Mouse (Mus musculus) intestine, postnatal 0 days (tissue): ENCODE results near the gene Trmt44. TPM values are rescaled to one million over a fixed set of nuclear protein-coding genes. Genes with fewer than 3 reads are reported as not detected.
"Not testable (repeated sequence)": the region's sequence is repeated elsewhere in the genome, so short reads cannot be mapped to it uniquely, and the experiment has no call there.

Experiments
- ATAC-seq: fragments of 200-750 bp; cut with Nextera tagmentation; 2 replicates; pipeline ENCODE4 v1.8.0; 2017; ENCODE audit warnings: mild to moderate bottlenecking, moderate TSS enrichment, moderate library complexity
- H3K27ac ChIP-seq: fragments of 300-500 bp; sonication (generic); 2 replicates; pipeline ENCODE4 v1.5.1; 2014; ENCODE audit warnings: mild to moderate bottlenecking, low read depth, low read length, moderate library complexity
- H3K27me3 ChIP-seq: fragments of 300-500 bp; sonication (generic); replicated peaks from 2 replicates; pipeline ENCODE4 v1.6.1; 2014; ENCODE audit warnings: low read length, mixed read lengths; ENCODE audit not compliant: control insufficient read depth, insufficient read depth
- H3K36me3 ChIP-seq: fragments of 300-500 bp; sonication (generic); 2 replicates; pipeline ENCODE4 v1.6.1; 2014; ENCODE audit warnings: mild to moderate bottlenecking, moderate library complexity; ENCODE audit not compliant: control insufficient read depth, insufficient read depth
- H3K4me1 ChIP-seq: fragments of 300-500 bp; sonication (generic); replicated peaks from 2 replicates; pipeline ENCODE4 v1.6.1; 2014; ENCODE audit warnings: antibody characterized with exemption, low read length, mixed read lengths; ENCODE audit not compliant: control insufficient read depth, insufficient read depth
- H3K4me2 ChIP-seq: fragments of 300-500 bp; sonication (generic); replicated peaks from 2 replicates; pipeline ENCODE4 v1.6.1; 2014; ENCODE audit warnings: low read depth, mild to moderate bottlenecking, moderate library complexity
- H3K4me3 ChIP-seq: fragments of 300-500 bp; sonication (generic); 2 replicates; pipeline ENCODE4 v1.5.1; 2014; ENCODE audit warnings: low read depth, low read length
- H3K9ac ChIP-seq: fragments of 300-500 bp; sonication (generic); 2 replicates; pipeline ENCODE4 v1.6.1; 2014; ENCODE audit warnings: mild to moderate bottlenecking, low read depth, low read length
- H3K9me3 ChIP-seq: fragments of 300-500 bp; sonication (generic); 2 replicates; pipeline ENCODE4 v1.6.1; 2016; ENCODE audit warnings: mixed run types; ENCODE audit not compliant: control insufficient read depth
- CTCF ChIP-seq: sonication (generic); IDR thresholded peaks from 2 replicates; pipeline ENCODE4 v1.5.1; 2016; ENCODE audit warnings: low read depth, mild to moderate bottlenecking, control low read depth, antibody characterized with exemption, moderate library complexity
- WGBS: fragments of 180-500 bp; shearing (Covaris S2); extraction: QIAGEN DNeasy Blood & Tissue Kit; methylation state at CpG from one replicate; pipeline ENCODE4 v1.1.7; 2014; 5-methylcytosine and 5-hydroxymethylcytosine counted together
- polyA plus RNA-seq: library from polyadenylated mRNA; unstranded; fragments of >200 nt; fragmentation: Nextera tagmentation; extraction: Ambion mirVana; gene quantifications from 2 replicates; pipeline ENCODE4 v1.2.1, GENCODE M21; 2015

Trmt44 gene
- polyA plus RNA-seq, 1 experiment from 2014 or later = 3.6 TPM

DNA sequence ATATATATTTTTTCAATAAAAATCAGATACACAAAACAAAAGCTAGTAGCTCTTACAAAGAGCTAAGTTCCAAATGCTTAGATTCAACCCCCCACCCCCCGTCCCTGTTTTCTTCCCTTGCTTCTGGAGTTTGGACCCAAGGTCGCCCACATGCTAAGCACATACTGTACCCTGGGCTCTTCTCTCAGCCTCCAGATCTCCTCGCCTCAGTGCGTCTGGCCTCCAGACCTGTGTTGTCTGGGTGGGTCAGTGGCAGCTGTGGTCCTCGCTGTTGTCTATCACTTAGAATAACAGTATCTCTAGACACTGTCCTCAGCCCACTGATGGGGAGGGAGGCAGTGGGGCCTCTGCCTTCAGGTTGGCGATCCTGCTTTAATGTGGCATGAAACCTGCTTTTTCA lies 18.4 kb upstream of the Trmt44 start:
- no peak for ATAC-seq

DNA sequence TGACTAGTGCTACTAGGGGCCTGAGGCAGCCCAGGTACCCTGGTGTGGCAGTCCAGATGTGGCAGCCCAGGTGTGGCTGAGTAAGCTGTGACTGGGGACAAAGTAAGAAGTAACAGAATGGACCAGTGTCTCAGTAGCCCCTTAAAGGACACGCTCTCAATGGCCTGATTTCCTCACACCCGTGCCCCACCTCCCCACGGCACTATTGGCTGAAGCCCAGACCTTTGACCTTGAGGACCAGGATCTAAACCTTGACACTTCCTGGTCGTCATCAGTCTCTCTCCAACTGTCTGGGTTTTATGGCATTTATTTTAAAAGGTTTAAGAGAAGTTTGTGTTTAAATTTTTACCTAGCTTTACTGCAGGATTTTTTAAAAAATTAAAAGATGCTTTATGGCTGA lies 18.0 kb upstream of the Trmt44 start:
- no peaks in the 10 kb centered on the region for H3K27me3 ChIP-seq
- no peak for ATAC-seq
- no peaks in the 10 kb centered on the region for H3K4me1 ChIP-seq
- no peak overlapping the region for H3K4me3 ChIP-seq
- no peak for TF ChIP-seq CTCF
- H3K27ac ChIP-seq = 0 out of 2 replicates have a peak overlapping the region, but pooled peaks have one; percentile 22
- 20% methylated on average over 4 of the region's 4 CpGs for WGBS
- no peak overlapping the region for H3K9ac ChIP-seq
- H3K9me3 ChIP-seq = no peaks in the 10 kb centered on the region
- H3K4me2 ChIP-seq = no peak overlapping the region
- peaks cover 75% of the 10 kb centered on the region for H3K36me3 ChIP-seq

More for the DNA sequence above, 18.4 kb upstream of the Trmt44 start:
- Histone ChIP-seq H3K4me2 (no peak overlapping the region), H3K4me3 (no peak overlapping the region), H3K36me3 (peaks cover 75% of the 10 kb centered on the region), H3K9ac (no peak overlapping the region), H3K27me3 (no peaks in the 10 kb centered on the region), H3K9me3 (0 out of 2 replicates have a peak, but pooled peaks cover under 1% of the 10 kb centered on the region), H3K27ac (no peak overlapping the region), H3K4me1 (no peaks in the 10 kb centered on the region)
- TF ChIP-seq CTCF = no peak
- WGBS = 81% methylated on average over 6 of the region's 6 CpGs

DNA sequence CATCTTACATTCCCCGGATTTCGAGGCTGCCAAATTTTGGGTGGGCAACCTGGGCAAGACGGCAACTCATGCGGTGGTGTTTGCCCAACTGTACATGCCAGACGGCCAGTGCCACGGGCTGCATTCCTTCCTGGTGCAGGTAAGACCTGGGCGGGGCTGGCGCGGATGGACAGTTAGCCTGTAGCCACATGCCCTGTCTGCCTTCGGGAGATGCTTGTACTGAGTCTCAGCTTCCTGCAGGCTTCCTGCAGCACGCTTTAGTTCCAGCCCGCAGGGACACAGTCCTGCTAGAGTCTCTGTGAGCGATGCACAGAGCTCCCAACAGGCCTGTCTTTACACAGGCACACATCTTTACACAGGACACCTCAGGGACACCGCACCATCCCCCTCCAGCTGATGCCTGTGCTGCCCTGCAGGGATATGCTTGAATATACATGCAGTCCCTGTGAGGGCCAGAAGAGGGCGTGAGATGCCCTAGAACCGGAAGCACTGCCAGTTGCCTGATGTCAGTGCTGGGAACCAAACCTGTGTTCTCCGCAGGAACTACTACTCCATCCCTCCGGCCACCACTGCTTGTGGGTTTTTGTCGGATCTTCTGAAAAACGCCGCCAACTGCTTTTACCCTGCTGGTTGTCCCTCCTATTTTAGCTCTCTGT lies 17.3 kb upstream of the Trmt44 start:
- Histone ChIP-seq H3K9ac (no peak overlapping the region), H3K36me3 (peaks cover 74% of the 10 kb centered on the region), H3K4me1 (no peaks in the 10 kb centered on the region), H3K27ac (0 out of 2 replicates have a peak overlapping the region, but pooled peaks have one; percentile 22), H3K27me3 (no peaks in the 10 kb centered on the region), H3K4me3 (no peak overlapping the region), H3K4me2 (no peak overlapping the region), H3K9me3 (no peaks in the 10 kb centered on the region)
- TF ChIP-seq CTCF = peak; percentile 54
- ATAC-seq = no peak
- 82% methylated on average over 21 of the region's 21 CpGs for WGBS

DNA sequence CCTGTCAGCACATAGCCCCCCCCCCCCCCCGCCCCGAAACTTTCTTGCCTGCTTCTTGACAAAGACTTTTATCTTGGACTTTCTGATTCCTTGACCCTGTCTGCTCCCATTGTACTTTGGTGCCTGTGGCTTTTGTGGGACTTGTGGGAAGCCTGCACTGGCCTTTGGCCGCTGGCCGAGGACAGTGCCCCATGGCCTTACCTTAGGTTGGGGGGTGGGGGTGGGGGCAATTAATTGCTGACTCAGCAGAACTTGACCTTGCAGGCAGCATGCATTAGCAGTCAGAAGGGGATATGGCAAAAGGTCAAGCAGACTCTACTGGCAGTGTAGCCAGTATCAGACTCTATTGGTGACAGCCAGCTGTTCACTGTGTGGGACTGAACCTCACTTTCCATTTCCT lies 16.6 kb upstream of the Trmt44 start:
- peaks cover 68% of the 10 kb centered on the region for H3K36me3 ChIP-seq
- ATAC-seq = no peak
- 96% methylated on average over 4 of the region's 4 CpGs for WGBS
- no peak overlapping the region for H3K9ac ChIP-seq
- H3K9me3 ChIP-seq = no peaks in the 10 kb centered on the region
- TF ChIP-seq CTCF = no peak
- no peaks in the 10 kb centered on the region for H3K27me3 ChIP-seq
- no peak overlapping the region for H3K4me2 ChIP-seq
- no peak overlapping the region for H3K4me3 ChIP-seq
- H3K27ac ChIP-seq = no peak overlapping the region
- no peaks in the 10 kb centered on the region for H3K4me1 ChIP-seq

DNA sequence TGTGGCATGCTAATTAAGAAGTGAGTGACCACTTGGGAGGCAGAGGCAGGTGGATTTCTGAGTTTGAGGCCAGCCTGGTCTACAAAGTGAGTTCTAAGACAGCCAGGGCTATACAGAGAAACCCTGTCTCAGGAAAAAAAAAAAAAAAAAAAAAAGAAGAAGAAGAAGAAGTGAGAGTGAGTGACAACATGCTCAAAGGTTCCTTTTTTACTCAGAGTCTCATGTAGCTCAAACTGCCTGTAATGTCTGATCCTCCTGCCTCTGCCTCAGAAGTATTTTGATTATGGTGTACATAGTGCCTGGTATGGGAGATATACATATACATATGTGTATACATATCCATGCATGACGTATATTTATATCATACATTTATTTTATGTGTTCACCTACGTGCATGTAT lies 9.4 kb upstream of the Trmt44 start:
- ATAC-seq, H3K9ac ChIP-seq, H3K27me3 ChIP-seq, H3K4me1 ChIP-seq, H3K27ac ChIP-seq, H3K4me2 ChIP-seq, H3K9me3 ChIP-seq, H3K4me3 ChIP-seq: not testable (repeated sequence)
- WGBS = 87% methylated on average over 2 of the region's 2 CpGs
- peaks cover 15% of the 10 kb centered on the region for H3K36me3 ChIP-seq

DNA sequence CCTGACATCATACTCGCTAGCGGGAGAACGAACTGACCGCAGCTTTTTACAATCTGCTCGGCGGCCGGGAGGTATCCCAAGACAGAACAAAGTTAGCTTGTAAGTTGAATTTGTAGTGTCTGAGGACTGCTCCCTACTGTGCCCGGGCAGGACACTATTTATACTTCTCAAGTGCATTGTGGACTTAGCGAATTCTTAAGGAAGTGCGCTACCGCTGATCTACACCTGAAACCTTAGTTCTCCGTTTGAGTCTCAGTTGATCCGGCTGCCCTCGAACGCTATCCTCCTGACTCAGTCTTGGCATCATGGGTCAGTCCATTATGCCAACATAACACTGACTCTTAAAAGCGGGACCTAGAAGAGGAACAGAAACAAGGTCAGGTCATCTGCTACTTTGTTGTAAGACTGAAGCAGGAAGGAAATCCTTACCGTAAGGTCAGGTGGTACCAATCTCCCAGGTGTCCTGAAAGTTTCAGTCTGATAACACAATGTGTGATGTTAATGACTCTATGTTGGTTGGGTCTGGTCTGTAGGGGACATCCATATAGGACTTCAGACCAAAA lies 8.4 kb upstream of the Trmt44 start:
- WGBS = 1% methylated on average over 17 of the region's 17 CpGs
- Histone ChIP-seq H3K4me1 (0 out of 2 replicates have a peak, but pooled peaks cover 8% of the 10 kb centered on the region), H3K36me3 (peaks cover 6% of the 10 kb centered on the region; the same call in 1 of the 2 replicates), H3K4me2 (peak overlapping the region; percentile 75), H3K9ac (peak overlapping the region; percentile 57), H3K4me3 (peak overlapping the region; percentile 68), H3K27me3 (0 out of 2 replicates have a peak, but pooled peaks cover 4% of the 10 kb centered on the region), H3K9me3 (no peaks in the 10 kb centered on the region), H3K27ac (peak overlapping the region; percentile 80)
- ATAC-seq = no peak; the same call in 1 of the 2 replicates
- TF ChIP-seq CTCF = no peak
